Mouse (Mus musculus) limb, embryonic 14.5 days (tissue): Measurements from ENCODE around the gene Dppa5a. TPM values are rescaled to one million over a fixed set of nuclear protein-coding genes. Genes with fewer than 3 reads are reported as not detected.

Experiments
- ATAC-seq: fragments of 200-750 bp; cut with Nextera tagmentation; 2 replicates; pipeline ENCODE4 v1.8.0; 2017; ENCODE audit warnings: low read depth, moderate number of reproducible peaks, moderate TSS enrichment; ENCODE audit not compliant: low FRiP score
- DNase-seq: peaks from one replicate; pipeline ENCODE4 v3.0.0-alpha.2; 2015; ENCODE audit warnings: low spot score
- H3K27ac ChIP-seq: fragments of 300-500 bp; sonication (generic); replicated peaks from 2 replicates; pipeline ENCODE4 v1.5.1; 2014; ENCODE audit warnings: low read depth, mild to moderate bottlenecking, low read length, moderate library complexity, mixed read lengths
- H3K27me3 ChIP-seq: fragments of 300-500 bp; sonication (generic); 2 replicates; pipeline ENCODE4 v1.6.1; 2014; ENCODE audit warnings: low read length, mixed read lengths; ENCODE audit not compliant: control insufficient read depth, insufficient read depth
- H3K36me3 ChIP-seq: fragments of 300-500 bp; sonication (generic); 2 replicates; pipeline ENCODE4 v1.6.1; 2014; ENCODE audit warnings: mild to moderate bottlenecking, low read length, moderate library complexity, mixed read lengths; ENCODE audit not compliant: control insufficient read depth, insufficient read depth
- H3K4me1 ChIP-seq: fragments of 300-500 bp; sonication (generic); 2 replicates; pipeline ENCODE4 v1.6.1; 2014; ENCODE audit warnings: antibody characterized with exemption, low read length, mixed read lengths; ENCODE audit not compliant: control insufficient read depth, insufficient read depth
- H3K4me2 ChIP-seq: fragments of 300-500 bp; sonication (generic); replicated peaks from 2 replicates; pipeline ENCODE4 v1.6.1; 2014; ENCODE audit warnings: low read depth, mild to moderate bottlenecking, low read length, moderate library complexity; ENCODE audit not compliant: severe bottlenecking
- H3K4me3 ChIP-seq: fragments of 300-500 bp; sonication (generic); replicated peaks from 2 replicates; pipeline ENCODE4 v1.5.1; 2014; ENCODE audit warnings: low read length
- H3K9ac ChIP-seq: fragments of 300-500 bp; sonication (generic); 2 replicates; pipeline ENCODE4 v1.6.1; 2014; ENCODE audit warnings: mild to moderate bottlenecking, low read depth, low read length, moderate library complexity; ENCODE audit not compliant: severe bottlenecking
- H3K9me3 ChIP-seq: fragments of 300-500 bp; sonication (generic); 2 replicates; pipeline ENCODE4 v1.6.1; 2016; ENCODE audit warnings: low read length; ENCODE audit not compliant: control insufficient read depth
- POLR2A ChIP-seq: fragments of 200-500 bp; IDR thresholded peaks from 2 replicates; pipeline ENCODE4 v1.8.0; 2012; ENCODE audit warnings: inconsistent platforms, mild to moderate bottlenecking, moderate library complexity, borderline replicate concordance; ENCODE audit not compliant: insufficient read depth, insufficient read length; ENCODE audit errors: extremely low read depth
- WGBS: fragments of 180-500 bp; shearing (Covaris S2); extraction: QIAGEN DNeasy Blood & Tissue Kit; methylation state at CpG from one replicate; pipeline ENCODE4 v1.1.7; 2014; 5-methylcytosine and 5-hydroxymethylcytosine counted together
- polyA plus RNA-seq, 2 experiments: library from polyadenylated mRNA; depleted of rRNA in 1 of 2; stranded (reverse) in 1 of 2; unstranded in 1 of 2; fragments of >200 nt; fragmentation: Nextera tagmentation in 1 of 2; extraction: Ambion mirVana in 1 of 2; gene quantifications; 2 replicates each; pipeline versions ENCODE4 v1.2.1 to v1.2.3; 2012 to 2014

Dppa5a gene
- polyA plus RNA-seq, 2 experiments: 0.76 to 0.92 TPM

DNA sequence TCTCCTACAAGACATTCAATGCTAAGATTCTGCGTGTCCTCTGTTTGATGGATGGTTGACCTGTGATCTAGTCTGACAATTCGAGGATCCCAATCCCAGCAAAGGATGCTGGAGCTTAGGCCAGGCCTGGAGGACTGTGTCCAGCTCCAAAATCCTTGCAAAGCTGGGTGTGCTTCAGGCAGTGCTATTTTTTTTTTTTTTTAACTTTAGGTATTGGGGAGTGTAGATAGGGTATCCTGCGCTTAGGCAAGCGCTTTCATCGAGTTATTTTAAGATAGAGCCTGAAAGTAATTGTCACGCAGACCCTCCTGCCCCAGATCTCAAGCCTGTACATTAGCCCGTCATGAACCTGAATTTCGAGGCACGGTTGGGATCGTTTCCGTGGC lies 27.3 kb upstream of the Dppa5a start:
- no peak for ATAC-seq
- Histone ChIP-seq H3K4me3 (peak overlapping the region; percentile 41), H3K4me1 (no peaks in the 10 kb centered on the region), H3K27ac (no peak overlapping the region), H3K9ac (no peak overlapping the region), H3K27me3 (peaks cover 50% of the 10 kb centered on the region), H3K4me2 (peak overlapping the region; percentile 57), H3K36me3 (no peaks in the 10 kb centered on the region), H3K9me3 (no peaks in the 10 kb centered on the region)
- no peak for TF ChIP-seq POLR2A
- 34% methylated on average over 11 of the region's 11 CpGs for WGBS
- DNase-seq: no peak

DNA sequence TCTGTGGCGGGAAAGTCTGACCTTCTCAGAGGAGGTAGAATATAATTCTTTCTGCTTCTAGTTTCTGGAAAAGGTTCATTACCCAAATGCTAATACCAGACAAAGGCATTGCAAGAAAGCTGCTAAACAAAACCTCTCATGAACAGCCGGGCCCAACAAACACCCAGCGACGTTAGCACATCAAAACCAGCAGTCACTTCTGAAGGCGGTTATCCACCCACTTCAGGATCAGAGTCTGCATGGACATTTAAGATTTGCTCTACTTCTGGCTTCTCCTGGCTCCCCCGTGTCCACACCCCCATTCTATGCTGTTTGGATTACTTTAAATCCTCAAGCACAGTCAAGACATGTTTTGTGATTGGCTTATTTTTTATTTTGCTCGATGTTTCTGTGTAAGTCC lies 26.6 kb upstream of the Dppa5a start:
- Histone ChIP-seq H3K4me3 (no peak overlapping the region), H3K4me1 (no peaks in the 10 kb centered on the region), H3K36me3 (no peaks in the 10 kb centered on the region), H3K27me3 (peaks cover 50% of the 10 kb centered on the region), H3K9me3 (no peaks in the 10 kb centered on the region), H3K9ac (no peak overlapping the region), H3K27ac (no peak overlapping the region), H3K4me2 (no peak overlapping the region)
- DNase-seq (no peak), ATAC-seq (no peak)
- WGBS: 56% methylated on average over 7 of the region's 7 CpGs
- TF ChIP-seq POLR2A: no peak

DNA sequence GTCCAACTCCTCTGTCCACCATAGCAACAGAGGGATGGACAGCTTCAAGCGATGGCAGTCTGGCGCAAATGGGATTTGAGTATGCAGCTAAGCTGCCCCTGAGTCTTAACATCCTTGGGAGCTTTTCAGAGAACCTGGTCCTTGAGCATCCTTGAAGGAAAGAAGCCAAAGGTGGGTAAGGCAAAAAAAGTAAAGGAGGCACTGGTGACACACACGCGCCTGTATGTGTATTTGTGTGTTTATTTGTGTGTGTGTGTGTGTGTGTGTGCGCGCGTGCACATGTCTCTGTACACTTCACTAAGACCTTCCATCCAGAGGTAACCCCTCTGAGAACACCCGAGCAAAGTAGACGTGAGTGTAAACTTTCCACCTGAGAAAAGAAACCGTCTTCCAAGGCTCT lies 25.8 kb upstream of the Dppa5a start:
- Histone ChIP-seq H3K4me2 (no peak overlapping the region), H3K9me3 (no peaks in the 10 kb centered on the region), H3K4me3 (no peak overlapping the region), H3K27me3 (peaks cover 50% of the 10 kb centered on the region), H3K27ac (no peak overlapping the region), H3K9ac (no peak overlapping the region), H3K4me1 (no peaks in the 10 kb centered on the region), H3K36me3 (no peaks in the 10 kb centered on the region)
- WGBS: 83% methylated on average over 10 of the region's 10 CpGs
- DNase-seq: no peak
- no peak for TF ChIP-seq POLR2A
- no peak for ATAC-seq

DNA sequence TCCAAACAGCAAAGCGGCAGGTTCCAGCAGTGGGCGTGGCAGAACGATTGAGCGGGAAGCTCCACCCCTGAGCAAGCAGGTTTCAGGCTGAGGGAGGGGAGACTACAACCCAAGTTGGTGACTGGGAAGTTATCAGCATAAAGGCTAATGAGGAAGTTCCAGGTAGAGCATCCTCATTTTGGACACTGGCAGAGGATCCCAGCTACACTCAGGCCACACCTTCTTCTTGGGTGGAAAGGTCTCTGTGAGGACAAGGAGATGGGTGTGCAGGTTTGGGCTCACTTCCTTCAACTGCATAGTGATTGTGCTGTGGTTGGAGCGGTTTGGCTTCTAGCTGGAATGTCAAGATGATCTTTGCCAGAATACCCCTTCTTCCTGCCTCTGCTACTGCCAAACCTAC lies 22.0 kb upstream of the Dppa5a start:
- peaks cover 20% of the 10 kb centered on the region for H3K27me3 ChIP-seq
- ATAC-seq (no peak), DNase-seq (no peak)
- no peaks in the 10 kb centered on the region for H3K36me3 ChIP-seq
- TF ChIP-seq POLR2A: no peak
- 47% methylated on average over 5 of the region's 5 CpGs for WGBS
- no peak overlapping the region for H3K9ac ChIP-seq
- no peak overlapping the region for H3K4me2 ChIP-seq
- no peaks in the 10 kb centered on the region for H3K4me1 ChIP-seq
- H3K4me3 ChIP-seq: no peak overlapping the region
- H3K27ac ChIP-seq: no peak overlapping the region
- no peaks in the 10 kb centered on the region for H3K9me3 ChIP-seq

DNA sequence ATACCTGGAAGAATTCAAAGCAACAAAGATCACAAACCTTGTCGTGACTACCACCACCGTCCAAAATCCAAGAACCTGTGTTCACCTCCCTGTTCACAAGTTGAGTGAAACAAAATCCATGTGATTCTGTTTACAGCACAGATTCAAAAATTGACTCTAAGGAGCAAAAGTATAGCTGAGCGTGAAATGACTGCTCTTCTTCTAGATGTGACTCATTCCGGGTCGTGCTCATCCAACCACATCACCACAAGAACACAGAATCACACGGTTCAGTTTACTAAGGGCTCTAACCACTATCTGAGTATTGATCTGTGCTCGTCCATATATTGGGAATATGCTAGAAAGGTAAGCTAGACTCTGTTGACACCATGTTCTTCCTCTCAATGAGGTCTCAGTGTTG lies 19.0 kb upstream of the Dppa5a start:
- Histone ChIP-seq H3K9me3 (no peaks in the 10 kb centered on the region), H3K4me1 (no peaks in the 10 kb centered on the region), H3K4me3 (no peak overlapping the region), H3K4me2 (no peak overlapping the region), H3K36me3 (no peaks in the 10 kb centered on the region), H3K27me3 (no peaks in the 10 kb centered on the region), H3K9ac (no peak overlapping the region), H3K27ac (no peak overlapping the region)
- DNase-seq (no peak), ATAC-seq (no peak)
- no peak for TF ChIP-seq POLR2A
- WGBS: 88% methylated on average over 7 of the region's 7 CpGs

DNA sequence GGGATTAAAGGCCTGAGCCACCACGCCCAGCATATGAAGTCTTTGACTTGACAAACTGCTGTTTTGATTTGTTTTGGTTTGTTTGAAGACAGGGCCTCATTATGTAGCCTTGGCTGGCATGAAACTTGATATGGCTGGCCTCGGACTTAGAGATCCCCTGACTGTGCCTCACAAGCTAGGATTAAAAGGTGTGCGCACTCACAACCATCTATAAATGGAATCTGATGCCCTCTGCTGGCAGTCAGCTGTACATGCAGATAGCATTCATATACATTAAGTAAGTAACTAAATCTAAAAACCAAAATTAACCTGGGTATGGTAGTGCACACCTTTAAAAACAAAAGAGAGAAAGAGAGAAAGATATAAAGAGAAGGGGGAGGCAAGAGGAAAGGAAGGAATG lies 17.9 kb upstream of the Dppa5a start:
- TF ChIP-seq POLR2A: no peak
- Histone ChIP-seq H3K36me3 (no peaks in the 10 kb centered on the region), H3K27ac (no peak overlapping the region), H3K4me3 (no peak overlapping the region), H3K4me2 (no peak overlapping the region), H3K4me1 (no peaks in the 10 kb centered on the region), H3K27me3 (no peaks in the 10 kb centered on the region), H3K9ac (no peak overlapping the region), H3K9me3 (no peaks in the 10 kb centered on the region)
- ATAC-seq (no peak), DNase-seq (no peak)
- WGBS: 45% methylated on average over 3 of the region's 3 CpGs
